Mouse (Mus musculus) retina, embryonic 14.5 days (tissue): ENCODE results near the gene Dcpp3.
"Not testable (repeated sequence)": the region's sequence is repeated elsewhere in the genome, so short reads cannot be mapped to it uniquely, and the experiment has no call there.

Experiments
- DNase-seq: peaks from one replicate; pipeline ENCODE4 v3.0.0-alpha.2; 2015; ENCODE audit warnings: low spot score

Gene Dcpp3

DNA sequence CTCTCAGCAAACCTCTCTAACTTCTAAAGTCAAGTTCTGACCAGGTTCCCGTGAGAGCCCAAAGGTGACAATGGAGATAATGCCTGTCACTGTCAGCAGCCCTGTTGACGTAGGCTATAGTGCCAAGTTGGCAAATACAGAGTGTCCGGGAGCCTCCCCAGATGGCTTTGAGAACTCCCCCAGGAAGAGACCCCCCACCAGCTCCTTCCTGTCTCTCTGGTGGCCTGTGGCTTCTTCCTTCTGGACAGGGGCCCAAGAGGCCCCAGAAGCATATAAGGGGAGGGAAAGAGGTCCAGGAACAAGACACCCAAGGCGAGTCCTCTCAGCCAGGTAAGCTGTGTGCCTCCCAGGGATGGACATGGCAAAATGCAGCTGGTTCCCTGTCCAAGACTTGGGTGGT is at the start of gene Dcpp3:
Dcpp3 (plus strand) TSS at position 301 of the 400 bp plus-strand sequence.
- DNase-seq, result not testable (repeated sequence)

DNA sequence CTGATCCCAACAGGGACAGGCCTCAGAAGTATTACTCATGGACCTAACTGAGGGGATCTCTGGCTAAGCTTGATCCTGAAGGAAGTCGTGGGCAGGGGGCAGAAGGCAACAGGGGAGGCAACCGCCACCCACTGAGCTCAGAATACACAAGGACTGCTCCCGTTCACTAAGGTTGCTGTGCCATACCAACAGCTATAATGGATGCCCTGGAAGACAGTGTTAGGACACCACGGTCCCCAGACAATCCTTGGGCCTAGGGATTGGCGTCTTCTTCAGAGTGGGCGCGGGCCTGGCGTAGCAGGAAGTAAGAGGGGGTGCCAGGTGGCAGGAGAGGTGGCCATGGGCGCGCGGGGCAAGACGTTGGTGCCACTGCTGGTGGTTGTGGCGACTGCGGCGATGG is 49.5 kb upstream of the Dcpp3 start, which contains the start of gene Prss21:
Prss21 (plus strand) TSS at position 301 of the 400 bp plus-strand sequence.
- no peak for DNase-seq

DNA sequence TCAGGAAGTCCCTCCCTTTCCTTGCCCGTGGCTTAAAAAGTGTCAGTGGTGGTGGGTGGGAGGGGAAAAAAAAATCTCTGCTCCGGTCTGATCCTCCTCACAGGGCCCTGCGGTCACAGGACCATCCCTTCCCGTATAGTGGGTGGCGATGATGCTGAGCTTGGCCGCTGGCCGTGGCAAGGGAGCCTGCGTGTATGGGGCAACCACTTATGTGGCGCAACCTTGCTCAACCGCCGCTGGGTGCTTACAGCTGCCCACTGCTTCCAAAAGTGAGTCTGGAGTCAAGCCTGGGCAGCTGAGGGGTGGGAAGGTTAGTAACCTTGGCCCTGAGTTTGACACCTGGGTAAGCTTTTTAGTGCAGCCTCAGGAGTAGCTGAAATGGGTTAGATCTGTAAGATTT is 48.7 kb upstream of the Dcpp3 start:
- DNase-seq, result no peak

DNA sequence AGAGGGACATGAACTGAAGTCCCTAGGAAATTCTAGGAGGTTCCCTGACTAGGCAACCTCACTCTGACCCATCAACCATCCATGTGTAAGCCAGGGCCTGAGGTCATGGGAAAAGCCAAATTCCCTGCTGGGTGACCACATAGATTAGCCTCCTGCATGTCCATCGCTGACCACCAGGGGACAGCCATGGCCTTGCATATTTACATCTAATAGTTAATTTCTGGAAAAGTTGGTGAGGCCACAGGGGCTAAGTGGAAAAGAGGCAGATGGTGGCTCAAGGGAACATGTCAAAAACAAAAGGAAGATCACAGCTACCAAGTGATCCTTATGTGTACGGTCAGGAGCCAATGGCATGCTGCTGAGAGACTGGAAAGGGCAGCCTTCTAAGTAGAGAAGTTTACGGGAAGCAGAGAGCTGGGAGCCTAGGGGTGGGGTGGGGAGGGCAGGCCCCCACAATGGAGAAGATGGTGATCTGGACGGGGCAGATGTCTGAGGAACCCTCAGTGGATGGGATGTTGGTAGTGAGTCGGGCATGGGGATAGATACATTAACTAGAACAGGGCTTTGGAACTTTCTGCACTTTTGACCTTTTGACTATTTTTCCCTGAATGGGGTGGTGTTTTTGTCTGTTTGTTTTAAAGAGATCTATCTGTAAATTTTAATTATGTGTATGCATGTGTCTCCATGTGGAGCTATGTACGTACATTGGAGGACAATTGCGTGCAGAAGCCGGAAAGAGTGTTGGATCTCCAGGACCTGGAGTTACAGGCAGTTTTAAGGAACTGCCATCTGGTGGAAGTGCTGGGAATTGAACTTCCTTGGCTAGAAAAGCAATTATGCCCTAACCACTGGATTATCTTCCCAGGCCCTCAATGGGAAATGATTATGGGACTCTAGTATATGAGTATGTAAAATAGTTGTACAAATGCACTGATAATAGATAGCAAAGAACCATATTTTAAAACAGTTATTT is 43.1 kb upstream of the Dcpp3 start:
- peak; percentile 82 for DNase-seq

DNA sequence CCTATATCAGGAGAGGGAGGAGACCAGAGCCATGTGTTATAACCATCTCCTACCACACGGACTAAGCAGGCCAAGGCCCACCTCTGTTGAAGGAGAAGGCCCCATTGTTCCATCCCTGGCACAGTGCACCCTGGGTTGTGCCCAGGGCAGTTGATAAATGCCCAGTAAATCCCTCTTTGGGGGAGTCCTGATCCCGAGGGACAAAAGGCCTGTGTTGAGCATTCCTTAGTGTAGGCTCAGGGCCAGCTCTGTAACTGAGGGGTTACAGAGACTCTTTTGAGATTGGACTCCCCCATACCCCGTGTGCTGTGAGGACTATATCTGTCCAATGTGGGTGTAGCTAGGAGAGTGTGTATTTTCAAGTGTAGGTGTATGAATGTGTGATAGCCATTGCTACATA is 40.5 kb upstream of the Dcpp3 start:
- no peak for DNase-seq

DNA sequence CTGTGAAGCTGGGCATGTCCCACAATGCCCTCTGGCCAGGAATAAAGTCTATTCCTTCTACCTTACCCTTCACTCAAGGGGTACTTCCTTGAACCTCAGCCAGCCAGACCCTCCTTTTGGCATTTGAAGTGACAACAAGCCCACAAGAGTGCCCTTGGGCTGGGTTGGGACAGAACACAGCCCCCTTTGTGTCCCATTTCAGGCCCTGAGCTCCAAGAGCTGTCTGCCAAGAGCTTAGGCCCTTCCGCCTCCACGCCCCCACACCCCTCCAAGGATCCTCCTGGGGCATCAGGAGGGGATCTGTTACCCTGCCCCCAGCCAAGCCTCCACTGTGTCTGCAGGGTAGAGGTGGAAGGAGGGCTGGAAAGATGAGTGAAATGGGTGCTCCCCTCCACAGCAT is 40.1 kb upstream of the Dcpp3 start:
- no peak for DNase-seq

DNA sequence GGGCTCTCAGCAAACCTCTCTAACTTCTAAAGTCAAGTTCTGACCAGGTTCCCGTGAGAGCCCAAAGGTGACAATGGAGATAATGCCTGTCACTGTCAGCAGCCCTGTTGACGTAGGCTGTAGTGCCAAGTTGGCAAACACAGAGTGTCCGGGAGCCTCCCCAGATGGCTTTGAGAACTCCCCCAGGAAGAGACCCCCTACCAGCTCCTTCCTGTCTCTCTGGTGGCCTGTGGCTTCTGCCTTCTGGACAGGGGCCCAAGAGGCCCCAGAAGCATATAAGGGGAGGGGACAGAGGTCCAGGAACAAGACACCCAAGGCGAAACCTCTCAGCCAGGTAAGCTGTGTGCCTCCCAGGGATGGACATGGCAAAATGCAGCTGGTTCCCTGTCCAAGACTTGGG is 36.7 kb upstream of the Dcpp3 start, which contains the start of the genes Dcpp1 and Dcpp2:
Dcpp1 (plus strand) TSS at position 301 of the 400 bp plus-strand sequence.
Dcpp2 (plus strand) TSS at position 305 of the 400 bp plus-strand sequence.
- not testable (repeated sequence) for DNase-seq

DNA sequence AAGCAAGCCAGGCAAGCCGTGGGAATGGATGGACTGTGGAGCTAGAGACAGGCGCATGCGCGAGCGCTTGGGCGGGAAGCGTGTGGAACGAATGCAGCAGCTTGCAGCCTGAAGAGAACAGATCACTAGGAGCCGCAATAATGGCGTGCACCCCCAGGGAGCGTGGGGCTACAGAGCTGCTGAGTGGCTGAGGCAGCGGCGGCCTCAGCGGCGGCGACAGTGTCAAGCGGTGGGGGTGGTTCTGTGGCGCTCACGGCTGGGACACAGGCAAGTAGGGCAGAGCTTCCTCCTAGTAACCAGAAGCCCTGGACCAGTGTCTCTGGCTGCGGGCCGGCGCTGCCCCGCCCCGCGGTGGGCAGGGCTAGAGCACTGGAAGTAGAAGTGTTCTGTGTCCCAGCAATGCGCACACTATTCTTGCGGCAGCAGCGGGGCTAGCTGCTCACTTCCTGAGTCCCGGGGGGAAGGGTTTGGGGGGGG is 7.3 kb downstream of the Dcpp3 start:
- DNase-seq, result peak; percentile 92

DNA sequence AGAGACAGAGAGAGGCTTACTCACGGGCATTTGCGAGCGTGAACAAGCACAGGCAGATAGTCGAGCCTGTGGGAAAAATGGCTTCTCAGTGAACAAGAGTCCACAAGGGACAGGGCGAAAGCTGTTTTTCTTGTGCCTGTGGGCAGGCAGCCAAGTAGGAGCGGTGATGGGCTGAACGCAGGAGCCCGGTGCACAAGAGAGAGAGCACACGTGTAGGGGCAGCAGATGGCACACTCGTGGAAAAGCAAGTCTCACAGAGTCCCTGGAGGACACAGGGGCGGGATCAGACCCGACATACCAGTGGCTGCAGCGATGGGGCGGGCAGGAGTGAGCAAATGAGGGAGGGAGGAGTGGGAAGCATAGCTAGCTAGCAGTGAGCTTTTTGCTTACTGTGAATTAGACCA is 7.8 kb downstream of the Dcpp3 start:
- DNase-seq, result peak; percentile 79

DNA sequence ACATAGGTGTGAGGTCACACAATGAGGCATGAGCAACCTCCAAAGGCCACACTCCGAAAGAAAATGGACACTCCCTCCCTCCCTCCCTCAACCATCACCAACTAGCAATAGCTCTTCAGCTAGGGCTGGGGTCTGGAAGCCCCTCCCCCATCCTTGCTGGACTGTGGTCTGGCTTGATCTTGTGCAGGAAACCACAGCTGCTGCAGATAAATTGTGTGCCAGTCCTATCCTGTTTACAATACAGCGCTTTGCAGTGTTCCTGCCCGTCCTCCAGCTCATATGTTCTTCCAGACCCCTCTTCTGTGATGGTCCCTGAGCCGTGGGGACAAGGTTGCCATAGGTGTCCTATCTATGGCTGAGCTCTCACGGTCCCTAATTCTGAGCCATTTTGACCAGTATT is 13.9 kb downstream of the Dcpp3 start:
- no peak for DNase-seq

DNA sequence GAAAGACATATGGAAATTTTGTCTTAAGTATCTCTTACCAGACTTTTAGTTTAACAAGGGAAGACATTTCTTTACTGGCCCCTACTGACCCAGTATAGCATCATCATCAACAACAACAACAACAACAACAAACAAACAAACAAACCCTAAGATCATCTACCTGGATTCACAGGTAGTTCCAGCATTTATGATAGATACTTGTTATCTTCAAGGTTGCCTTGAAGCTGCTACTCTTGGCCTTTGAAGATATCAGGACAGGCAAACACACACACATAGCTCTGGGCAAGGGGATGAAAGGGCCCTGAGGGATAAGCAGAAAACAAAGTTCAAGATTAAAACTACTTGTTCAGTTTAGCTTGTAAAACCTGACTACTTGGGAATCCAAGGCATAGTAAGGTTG is 24.1 kb downstream of the Dcpp3 start, which contains the start of gene Sbp:
Sbp (plus strand) TSS at position 301 of the 400 bp plus-strand sequence.
- no peak for DNase-seq

DNA sequence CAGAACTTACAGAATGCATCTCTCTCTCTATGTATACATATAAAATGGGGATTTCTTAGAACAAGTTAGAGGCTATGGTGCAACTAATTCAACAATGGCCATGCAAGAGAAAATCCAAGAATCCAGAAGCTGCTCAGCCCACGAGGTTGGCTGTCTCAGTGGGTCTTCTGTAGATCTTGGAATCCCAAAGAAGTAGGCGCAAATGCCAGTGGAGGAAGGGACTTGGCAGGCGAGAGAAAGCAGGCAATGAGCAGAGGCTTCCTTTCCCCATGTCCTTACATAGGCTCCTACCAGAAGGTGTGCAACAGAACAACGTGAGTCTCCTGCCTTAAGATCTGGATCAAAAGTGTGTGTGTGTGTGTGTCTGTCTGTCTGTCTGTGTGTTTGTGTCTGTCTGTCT is 30.2 kb downstream of the Dcpp3 start:
- DNase-seq, result not testable (repeated sequence)

DNA sequence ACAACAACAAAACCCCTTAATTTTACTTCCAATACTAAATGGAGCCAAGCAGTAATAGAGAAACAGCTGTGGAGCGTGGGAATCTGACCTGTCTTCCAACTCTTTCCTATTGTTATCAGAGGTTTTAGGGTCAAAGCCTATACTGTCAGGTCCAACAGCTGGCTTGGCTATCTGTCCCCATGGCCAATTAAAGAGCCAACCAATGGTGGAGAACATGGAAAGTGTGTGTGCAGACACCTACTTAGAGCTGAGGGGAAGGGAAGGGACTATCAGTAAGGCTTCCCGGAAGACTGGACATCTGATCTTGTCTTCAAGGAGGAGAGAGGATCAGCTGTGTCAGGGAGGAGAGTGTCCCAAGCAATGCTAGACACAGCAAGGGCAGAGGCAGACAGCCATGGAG is 31.8 kb downstream of the Dcpp3 start:
- no peak for DNase-seq

DNA sequence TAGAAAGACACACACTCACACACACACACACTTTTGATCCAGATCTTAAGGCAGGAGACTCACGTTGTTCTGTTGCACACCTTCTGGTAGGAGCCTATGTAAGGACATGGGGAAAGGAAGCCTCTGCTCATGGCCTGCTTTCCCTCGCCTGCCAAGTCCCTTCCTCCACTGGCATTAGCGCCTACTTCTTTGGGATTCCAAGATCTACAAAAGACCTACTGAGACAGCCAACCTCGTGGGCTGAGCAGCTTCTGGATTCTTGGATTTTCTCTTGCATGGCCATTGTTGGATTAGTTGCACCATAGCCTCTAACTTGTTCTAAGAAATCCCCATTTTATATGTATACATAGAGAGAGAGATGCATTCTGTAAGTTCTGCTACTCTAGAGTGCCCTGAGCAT is 33.6 kb downstream of the Dcpp3 start:
- not testable (repeated sequence) for DNase-seq

DNA sequence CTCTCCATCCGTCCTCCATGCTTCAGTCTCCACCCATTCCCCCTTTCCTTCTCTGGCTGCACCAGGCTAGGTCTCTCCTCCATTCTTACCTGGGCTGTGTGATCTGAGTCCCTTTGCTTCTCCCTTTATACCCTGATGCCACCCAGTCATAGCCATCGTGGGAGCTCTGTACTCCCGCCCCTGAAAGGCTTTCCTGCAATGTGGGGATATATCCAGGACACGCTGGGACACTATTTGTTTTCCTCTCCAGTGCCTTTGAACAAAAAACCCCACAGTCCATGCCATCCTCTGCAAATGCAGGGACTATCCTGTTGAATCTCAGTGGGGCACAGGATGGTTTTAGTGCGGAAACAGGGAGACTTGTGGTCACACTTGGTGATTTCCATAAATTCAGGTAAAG is 37.9 kb downstream of the Dcpp3 start, which contains the start of gene Sbpl:
Sbpl (minus strand) TSS at position 101 of the 400 bp plus-strand sequence.
- DNase-seq, result no peak

DNA sequence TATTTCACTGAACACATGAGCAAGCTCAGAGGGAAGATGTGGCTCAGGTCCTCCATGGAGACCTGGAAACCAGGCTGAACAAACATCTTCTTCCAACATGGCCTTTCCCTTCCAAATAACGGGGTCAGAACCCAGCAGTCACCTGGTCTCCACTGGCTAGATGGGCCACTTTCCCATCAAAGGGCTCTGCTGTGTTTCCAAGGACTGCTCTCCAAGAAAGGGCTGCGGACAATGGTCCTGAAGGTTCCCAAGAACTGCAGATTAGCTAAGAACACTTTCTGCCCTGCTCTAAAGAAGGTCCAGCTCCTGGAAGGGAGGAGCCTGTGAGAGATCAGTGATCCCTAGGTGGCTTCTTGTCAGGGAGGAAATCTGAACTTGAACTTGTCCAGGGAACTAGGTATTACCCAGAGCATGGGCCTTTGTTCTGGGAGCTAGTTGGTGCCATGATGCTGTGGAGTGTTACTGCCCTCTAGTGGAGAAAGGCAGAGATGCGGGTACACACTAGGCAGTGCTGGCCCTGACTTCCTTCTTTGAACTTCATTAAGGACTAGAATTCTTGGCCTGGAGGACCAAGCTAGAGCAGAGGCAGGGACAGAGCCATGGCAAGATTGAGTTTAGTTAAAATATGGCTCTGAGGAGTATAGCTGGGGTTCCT is 43.0 kb downstream of the Dcpp3 start:
- DNase-seq, result peak; percentile 95

DNA sequence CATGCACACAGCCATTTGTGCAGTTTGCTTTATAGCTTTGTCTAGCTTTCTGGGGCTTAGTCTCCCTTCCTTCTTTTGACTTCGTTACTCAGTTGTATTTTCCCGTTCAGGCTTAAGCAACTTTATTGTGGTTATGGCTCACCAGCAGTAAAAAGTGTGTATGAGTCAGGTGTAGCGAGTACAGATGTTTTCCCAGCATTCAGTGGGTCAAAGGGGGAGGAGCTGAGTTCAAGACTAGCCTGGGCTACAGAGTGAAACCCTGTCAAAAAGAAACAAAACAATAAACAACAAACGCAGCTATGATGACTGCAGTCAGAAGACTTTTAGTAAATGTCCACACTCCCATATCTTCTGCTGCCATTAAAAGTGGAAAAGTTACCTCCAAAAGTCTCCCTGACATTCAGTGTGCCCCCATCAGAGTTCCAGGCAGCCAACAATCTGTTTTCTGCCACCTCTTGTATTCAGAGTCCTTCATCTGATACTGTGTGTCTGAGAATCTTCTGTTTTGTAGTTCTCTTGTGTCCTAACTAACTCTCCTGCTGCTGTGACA is 44.4 kb downstream of the Dcpp3 start:
- no peak for DNase-seq

DNA sequence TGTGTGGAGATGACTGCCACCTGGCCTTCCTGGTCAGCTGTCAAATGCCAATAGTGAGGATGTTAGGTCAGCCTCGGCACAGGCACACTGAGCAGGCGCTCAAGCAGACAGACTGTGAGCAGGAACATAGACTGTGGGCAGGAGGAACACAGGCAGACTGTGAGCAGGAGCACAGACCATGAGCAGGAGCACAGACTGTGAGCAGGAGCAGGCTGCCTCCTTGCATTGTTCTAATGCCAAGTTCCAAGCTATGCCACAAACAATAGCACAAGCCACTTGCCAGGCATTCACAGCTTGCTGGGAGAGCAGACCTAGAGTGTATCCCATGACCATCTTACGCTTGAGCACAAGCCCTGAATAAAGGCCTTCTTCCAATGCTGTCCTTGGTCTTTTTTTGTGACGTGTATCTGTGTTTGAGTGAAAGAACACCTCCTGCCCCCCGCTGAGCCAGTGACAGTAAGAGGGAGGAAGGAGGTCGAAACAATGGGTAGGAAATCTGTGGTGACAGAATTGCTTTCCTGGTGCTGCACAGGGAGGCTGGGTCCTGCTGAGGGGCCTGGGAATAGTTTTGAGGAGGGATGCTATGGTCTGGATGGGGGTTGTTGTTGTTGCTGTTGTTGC is 48.7 kb downstream of the Dcpp3 start:
- peak; percentile 20 for DNase-seq

DNA sequence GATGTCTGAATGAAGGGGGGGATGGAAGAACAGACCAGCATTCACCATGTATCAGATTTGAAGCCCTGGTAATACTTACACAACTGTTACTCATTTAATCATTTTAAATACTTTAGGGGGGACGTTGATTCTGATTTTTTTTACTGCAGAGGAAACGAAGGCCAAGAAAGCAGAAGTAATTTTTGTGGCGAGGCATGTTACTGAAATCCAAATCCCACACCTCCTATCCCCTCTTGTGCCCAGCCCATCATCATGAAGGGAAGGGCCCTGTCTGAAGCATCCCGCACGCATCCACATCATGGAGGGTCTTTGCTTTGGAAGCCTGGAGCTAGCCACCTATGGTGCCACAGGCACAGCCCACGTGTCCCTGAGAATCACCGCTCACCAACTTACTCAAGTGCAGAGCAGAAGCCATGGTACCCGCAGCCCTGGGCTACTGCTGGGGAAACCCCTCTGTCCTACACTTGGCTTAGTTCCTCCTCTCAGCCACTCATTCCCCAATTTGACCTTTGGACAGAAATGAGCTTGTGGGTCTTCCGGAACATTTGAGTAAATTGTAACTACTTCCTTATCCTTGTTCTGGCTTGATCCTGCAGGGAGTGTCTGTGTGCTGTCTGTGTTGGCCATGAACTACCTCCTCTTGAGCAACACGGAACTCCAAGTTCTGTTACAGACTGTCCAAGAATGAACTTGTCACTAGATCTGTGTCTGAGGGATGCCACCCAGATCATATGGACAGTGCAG is 49.6 kb downstream of the Dcpp3 start:
- DNase-seq, result no peak

DNA sequence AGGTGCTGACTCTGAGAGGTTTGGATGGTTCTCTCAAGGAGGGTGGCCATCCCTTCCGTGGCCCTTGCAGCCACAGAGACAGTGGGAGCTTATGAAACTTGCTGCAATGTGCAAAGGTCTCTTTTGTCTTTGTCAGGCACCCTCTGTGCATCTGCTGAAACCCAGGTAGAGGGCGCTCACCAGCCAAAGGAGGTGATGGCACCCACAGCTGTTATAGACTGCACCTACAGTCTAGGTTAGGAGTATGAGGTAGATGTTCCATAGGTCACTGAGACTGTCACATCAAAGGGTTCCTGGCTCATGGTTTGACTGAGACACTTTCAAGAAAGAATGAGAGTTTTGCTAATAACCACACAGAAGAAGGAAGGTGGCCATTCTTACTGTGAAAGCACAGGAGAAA is 51.5 kb downstream of the Dcpp3 start:
- no peak for DNase-seq
